Mouse (Mus musculus) neural tube, embryonic 12.5 days (tissue): Measurements from ENCODE around the gene Fgfr2. TPM values are rescaled to one million over a fixed set of nuclear protein-coding genes. Genes with fewer than 3 reads are reported as not detected.
A peak's percentile ranks its signal among the peaks of the same experiment; 100 is the strongest.

Source experiments
- ATAC-seq: fragments of 200-750 bp; cut with Nextera tagmentation; 2 replicates; pipeline ENCODE4 v1.8.0; 2017; ENCODE audit warnings: low read depth, mild to moderate bottlenecking, moderate TSS enrichment, moderate library complexity; ENCODE audit not compliant: low FRiP score
- H3K27ac ChIP-seq: fragments of 300-500 bp; sonication (generic); 2 replicates; pipeline ENCODE4 v1.5.1; 2016
- H3K27me3 ChIP-seq: fragments of 300-500 bp; sonication (generic); replicated peaks from 2 replicates; pipeline ENCODE4 v1.6.1; 2016; ENCODE audit warnings: mild to moderate bottlenecking
- H3K36me3 ChIP-seq: fragments of 300-500 bp; sonication (generic); 2 replicates; pipeline ENCODE4 v1.6.1; 2016; ENCODE audit warnings: mild to moderate bottlenecking
- H3K4me1 ChIP-seq: fragments of 300-500 bp; sonication (generic); 2 replicates; pipeline ENCODE4 v1.6.1; 2016
- H3K4me2 ChIP-seq: fragments of 300-500 bp; sonication (generic); replicated peaks from 2 replicates; pipeline ENCODE4 v1.6.1; 2016; ENCODE audit warnings: mild to moderate bottlenecking
- H3K4me3 ChIP-seq: fragments of 300-500 bp; sonication (generic); 2 replicates; pipeline ENCODE4 v1.5.1; 2016
- H3K9ac ChIP-seq: fragments of 300-500 bp; sonication (generic); 2 replicates; pipeline ENCODE4 v1.6.1; 2016; ENCODE audit warnings: mild to moderate bottlenecking
- H3K9me3 ChIP-seq: fragments of 300-500 bp; sonication (generic); 2 replicates; pipeline ENCODE4 v1.6.1; 2016; ENCODE audit warnings: mild to moderate bottlenecking
- WGBS: fragments of 180-500 bp; shearing (Covaris S2); methylation state at CpG from one replicate; pipeline ENCODE4 v1.1.7; 2016; 5-methylcytosine and 5-hydroxymethylcytosine counted together
- polyA plus RNA-seq: library from polyadenylated mRNA; unstranded; fragments of >200 nt; fragmentation: Nextera tagmentation; extraction: Ambion mirVana; gene quantifications from 2 replicates; pipeline ENCODE4 v1.2.1, GENCODE M21; 2016

The Fgfr2 gene
- polyA plus RNA-seq, 1 experiment from 2014 or later, result 65.0 TPM

DNA sequence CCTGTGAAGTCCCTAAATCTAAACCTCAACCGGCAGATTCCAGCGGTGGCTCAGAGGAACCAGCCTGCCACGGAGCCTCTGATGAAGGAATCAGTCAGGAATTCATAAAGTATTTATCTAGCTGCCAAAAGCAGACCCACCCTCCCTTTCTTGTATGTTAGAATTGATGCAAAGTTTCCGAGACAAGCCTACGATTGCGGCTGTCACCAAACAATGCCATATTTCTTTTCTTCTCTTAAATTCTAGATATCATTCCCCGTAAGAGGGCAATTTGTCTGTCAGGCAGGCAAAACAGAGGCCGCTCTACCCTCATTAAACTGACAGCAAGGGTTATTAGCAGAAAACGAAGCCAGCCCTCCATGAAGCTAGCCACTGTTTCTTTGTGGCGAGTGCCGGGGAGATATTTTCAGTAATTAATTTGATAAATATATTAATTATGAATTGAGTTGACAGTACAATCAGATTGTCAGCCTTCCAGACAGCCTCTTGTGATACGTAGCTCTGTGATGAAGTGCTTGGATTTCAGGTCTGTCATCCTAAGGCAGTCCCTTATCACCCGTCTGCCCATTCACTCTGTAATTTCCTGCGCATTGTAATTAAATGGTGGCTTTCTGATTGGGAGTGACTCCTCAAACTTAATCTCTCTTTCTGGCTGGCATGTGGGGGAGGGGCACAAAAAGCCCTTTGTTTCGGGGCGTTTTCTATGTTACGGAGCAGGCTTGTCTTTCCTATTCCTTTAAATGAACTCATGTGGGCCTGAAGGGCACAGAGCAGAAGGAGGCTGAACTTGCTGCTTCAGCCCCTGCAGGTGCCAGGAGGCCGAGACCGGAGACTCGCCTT, 1276.9 kb downstream of the Fgfr2 start:
- no peak overlapping the region for H3K4me3 ChIP-seq
- no peak for ATAC-seq
- H3K27me3 ChIP-seq, result no peaks in the 10 kb centered on the region
- H3K27ac ChIP-seq, result no peak overlapping the region
- peaks cover 23% of the 10 kb centered on the region; the same call in 1 of the 2 replicates for H3K4me1 ChIP-seq
- peak overlapping the region; percentile 26; the same call in 1 of the 2 replicates for H3K9ac ChIP-seq
- H3K9me3 ChIP-seq, result no peaks in the 10 kb centered on the region
- no peaks in the 10 kb centered on the region for H3K36me3 ChIP-seq
- no peak overlapping the region for H3K4me2 ChIP-seq
- WGBS, result 46% methylated on average over 20 of the region's 20 CpGs

DNA sequence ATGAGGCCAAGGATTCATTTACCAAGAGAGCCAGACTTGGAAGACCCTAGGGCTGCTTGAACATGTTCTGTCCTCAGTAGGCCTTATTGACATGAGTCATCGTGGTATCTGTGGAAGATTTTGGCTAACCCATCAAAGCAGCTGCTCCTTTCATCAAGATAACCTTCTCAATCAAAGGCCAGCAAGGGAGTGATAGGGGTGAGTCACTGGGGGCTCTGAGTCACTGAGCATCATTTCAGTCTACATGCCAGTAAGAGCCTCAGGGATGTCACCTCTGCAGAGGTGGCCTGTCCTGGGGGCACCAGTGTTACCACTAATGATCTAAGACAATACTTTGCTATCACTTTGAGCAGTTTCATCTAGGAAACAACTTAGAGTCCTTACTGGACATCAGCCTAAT, 1292.9 kb downstream of the Fgfr2 start:
- Histone ChIP-seq H3K9me3 (no peaks in the 10 kb centered on the region), H3K4me1 (no peaks in the 10 kb centered on the region), H3K27me3 (no peaks in the 10 kb centered on the region; the same call in 1 of the 2 replicates), H3K27ac (no peak overlapping the region), H3K36me3 (no peaks in the 10 kb centered on the region), H3K4me3 (no peak overlapping the region), H3K4me2 (no peak overlapping the region), H3K9ac (no peak overlapping the region)
- 89% methylated on average over 1 of the region's 1 CpGs for WGBS
- no peak for ATAC-seq

DNA sequence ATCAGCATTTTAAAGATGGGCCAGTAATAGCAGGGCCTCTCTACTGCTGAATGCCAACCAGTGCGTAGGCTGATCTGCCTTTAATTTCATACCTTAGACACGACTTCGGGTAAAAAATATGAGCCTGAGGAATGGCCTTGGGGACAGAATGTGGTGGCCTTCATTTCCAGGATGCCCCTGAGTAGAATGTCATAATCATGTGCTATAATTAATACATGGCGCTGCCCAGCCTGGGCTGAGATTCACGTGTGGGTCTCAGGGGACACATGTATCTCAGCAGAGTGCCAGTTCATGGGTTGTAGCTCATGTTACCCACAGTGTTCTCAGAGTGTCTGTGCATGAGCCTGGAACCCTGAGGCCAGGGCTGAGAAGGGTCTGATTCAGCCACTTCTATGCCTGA, 1296.3 kb downstream of the Fgfr2 start:
- WGBS, result 73% methylated on average over 5 of the region's 5 CpGs
- no peaks in the 10 kb centered on the region for H3K9me3 ChIP-seq
- H3K27ac ChIP-seq, result no peak overlapping the region
- no peak overlapping the region for H3K9ac ChIP-seq
- ATAC-seq, result no peak
- H3K4me1 ChIP-seq, result no peaks in the 10 kb centered on the region
- no peaks in the 10 kb centered on the region; the same call in 1 of the 2 replicates for H3K27me3 ChIP-seq
- no peak overlapping the region for H3K4me2 ChIP-seq
- H3K36me3 ChIP-seq, result no peaks in the 10 kb centered on the region
- H3K4me3 ChIP-seq, result no peak overlapping the region

DNA sequence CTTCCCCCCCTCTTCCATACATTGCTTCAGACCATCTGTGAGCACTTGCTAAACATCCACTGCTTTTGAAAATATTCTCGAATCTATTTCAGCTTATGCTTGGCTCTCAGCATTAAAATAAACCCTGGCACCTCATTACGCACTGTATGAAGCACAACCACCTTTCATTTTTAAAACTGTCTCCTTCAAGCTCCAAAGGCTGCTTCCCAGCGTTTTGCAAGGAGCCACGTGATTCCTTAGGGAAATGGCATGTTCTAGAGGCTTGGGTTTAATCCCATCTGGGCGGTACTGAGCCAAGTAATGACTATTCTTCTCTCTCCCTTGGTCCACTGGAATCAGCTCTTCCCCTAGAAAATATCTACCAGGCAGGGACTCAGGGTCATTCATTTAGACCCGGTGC, 1305.2 kb downstream of the Fgfr2 start:
- no peak overlapping the region for H3K27ac ChIP-seq
- ATAC-seq, result no peak
- no peak overlapping the region for H3K4me3 ChIP-seq
- no peak overlapping the region for H3K4me2 ChIP-seq
- H3K4me1 ChIP-seq, result peaks cover 8% of the 10 kb centered on the region; the same call in 1 of the 2 replicates
- no peaks in the 10 kb centered on the region for H3K36me3 ChIP-seq
- 83% methylated on average over 6 of the region's 6 CpGs for WGBS
- H3K9ac ChIP-seq, result no peak overlapping the region
- H3K27me3 ChIP-seq, result no peaks in the 10 kb centered on the region
- no peaks in the 10 kb centered on the region for H3K9me3 ChIP-seq

DNA sequence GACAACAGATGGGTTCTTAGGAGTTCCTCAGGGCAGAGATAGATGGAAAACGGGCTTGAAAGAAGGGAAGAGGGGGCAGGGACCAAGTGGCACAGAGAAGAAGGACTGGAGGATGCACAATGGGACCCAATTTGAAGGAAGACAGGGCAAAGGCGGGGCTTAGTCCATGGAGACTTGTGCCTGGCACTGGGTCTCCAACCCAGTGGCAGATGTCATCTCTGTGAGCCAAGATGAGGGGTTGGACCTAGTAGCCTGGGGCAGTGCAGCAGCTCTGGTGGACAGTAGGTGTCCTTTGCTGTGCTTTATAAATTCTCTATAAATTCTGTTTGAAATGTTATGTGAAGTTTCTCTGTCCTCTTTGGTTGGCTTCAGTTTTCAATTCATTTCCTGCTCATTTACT, 1306.5 kb downstream of the Fgfr2 start:
- Histone ChIP-seq H3K36me3 (no peaks in the 10 kb centered on the region), H3K27me3 (0 out of 2 replicates have a peak, but pooled peaks cover 3% of the 10 kb centered on the region), H3K4me3 (no peak overlapping the region), H3K4me2 (no peak overlapping the region), H3K9me3 (no peaks in the 10 kb centered on the region), H3K9ac (no peak overlapping the region), H3K4me1 (peaks cover 8% of the 10 kb centered on the region; the same call in 1 of the 2 replicates), H3K27ac (no peak overlapping the region)
- WGBS, result 70% methylated on average over 2 of the region's 2 CpGs
- ATAC-seq, result no peak

DNA sequence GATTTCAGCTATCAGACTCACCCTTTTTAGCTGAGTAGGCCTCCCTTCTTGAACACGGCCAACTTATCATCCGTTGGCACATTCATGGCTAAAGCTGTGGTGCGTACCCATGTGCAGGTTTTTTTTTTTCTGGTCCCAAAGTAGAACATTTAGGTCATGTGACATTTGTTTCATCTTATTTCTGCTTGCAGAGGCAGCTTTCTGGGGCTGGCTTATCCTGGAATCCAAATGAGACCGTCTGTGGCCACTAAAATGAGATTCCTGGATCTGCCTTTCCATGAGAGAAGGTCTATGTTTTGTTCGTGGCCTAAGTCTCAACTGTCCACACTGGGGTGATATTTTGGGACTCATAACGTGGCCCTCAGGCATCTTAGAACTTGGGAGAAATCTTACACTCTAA, 1311.0 kb downstream of the Fgfr2 start:
- H3K27ac ChIP-seq, result no peak overlapping the region
- H3K4me3 ChIP-seq, result no peak overlapping the region
- H3K9me3 ChIP-seq, result no peaks in the 10 kb centered on the region
- H3K4me1 ChIP-seq, result peaks cover 8% of the 10 kb centered on the region; the same call in 1 of the 2 replicates
- peaks cover 36% of the 10 kb centered on the region for H3K27me3 ChIP-seq
- no peak overlapping the region for H3K4me2 ChIP-seq
- WGBS, result 89% methylated on average over 6 of the region's 6 CpGs
- H3K36me3 ChIP-seq, result no peaks in the 10 kb centered on the region
- ATAC-seq, result no peak
- H3K9ac ChIP-seq, result no peak overlapping the region

DNA sequence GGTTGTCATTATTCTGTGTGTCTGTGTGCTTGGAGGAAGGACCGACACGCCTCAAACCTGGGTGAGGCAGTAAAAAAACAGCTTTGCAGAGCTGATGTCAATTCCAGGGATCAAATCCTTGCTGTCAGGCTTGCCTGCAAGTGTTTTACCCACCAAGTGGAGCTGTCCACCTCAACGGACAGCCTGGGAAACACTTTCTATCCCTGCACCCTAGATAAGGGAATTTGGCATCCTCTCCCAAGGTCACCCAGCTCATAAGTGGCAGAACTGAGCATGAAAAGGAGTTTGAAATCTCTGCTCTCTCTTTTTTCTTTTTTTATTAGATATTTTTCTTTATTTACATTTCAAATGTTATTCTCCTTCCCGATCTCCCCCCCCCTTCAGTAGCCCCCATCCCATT, 1312.2 kb downstream of the Fgfr2 start:
- WGBS, result 77% methylated on average over 4 of the region's 4 CpGs
- ATAC-seq, result no peak
- Histone ChIP-seq H3K9me3 (no peaks in the 10 kb centered on the region), H3K27ac (no peak overlapping the region), H3K4me1 (peaks cover 9% of the 10 kb centered on the region; the same call in 1 of the 2 replicates), H3K9ac (no peak overlapping the region), H3K4me2 (no peak overlapping the region), H3K27me3 (peaks cover 40% of the 10 kb centered on the region), H3K36me3 (no peaks in the 10 kb centered on the region), H3K4me3 (no peak overlapping the region)

DNA sequence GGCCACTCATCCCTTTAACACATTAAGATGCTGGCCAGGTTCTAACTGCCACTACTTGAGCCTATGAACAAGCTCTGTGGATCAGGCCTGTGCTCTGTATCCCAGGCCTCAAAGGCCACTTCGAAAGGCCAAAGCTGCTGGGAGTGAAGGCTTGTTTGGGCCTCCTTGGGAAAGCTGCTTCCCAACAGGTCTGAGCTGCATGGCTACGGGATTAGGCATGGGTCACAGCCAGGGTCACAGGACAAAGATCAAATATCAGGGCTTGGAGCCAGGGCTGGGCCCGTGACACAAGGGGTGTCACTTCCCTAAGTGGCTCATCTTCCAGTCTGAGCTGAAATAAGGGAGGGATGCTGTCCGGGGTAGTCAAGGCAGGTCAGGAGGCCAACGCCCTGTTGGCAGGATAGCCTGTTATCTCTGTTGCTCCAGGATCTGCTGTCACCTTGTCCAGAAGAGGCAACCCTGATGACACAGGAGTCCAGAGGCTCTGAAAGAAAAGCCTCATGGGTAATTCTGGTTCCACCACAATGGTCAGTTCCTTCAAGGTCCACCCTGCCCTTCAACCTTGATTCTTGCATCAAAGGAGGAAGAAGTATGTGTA, 1313.5 kb downstream of the Fgfr2 start:
- Histone ChIP-seq H3K9ac (no peak overlapping the region), H3K27me3 (peaks cover 40% of the 10 kb centered on the region), H3K9me3 (no peaks in the 10 kb centered on the region), H3K4me2 (no peak overlapping the region), H3K4me1 (peaks cover 12% of the 10 kb centered on the region), H3K36me3 (no peaks in the 10 kb centered on the region), H3K27ac (no peak overlapping the region), H3K4me3 (no peak overlapping the region)
- WGBS, result 47% methylated on average over 5 of the region's 5 CpGs
- ATAC-seq, result no peak

DNA sequence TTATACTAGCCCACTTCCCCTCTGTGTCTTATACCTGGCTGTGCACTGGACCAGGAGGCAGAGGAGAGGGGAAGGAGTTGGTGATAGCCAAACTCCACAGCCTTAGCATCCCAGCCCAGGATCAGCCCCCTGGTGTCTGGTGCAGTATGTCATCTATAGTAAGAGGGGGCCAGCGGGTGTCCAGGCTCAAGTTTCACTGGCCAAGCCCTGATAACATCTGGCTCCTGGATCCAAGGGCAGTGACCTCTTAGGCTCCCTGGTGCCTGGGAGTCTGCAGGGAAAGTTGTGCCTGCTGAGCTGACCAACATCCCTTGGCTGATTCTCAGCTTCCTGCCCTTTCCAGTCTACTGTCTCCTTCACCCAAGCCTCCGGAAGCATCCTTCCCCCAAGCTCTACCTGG, 1315.9 kb downstream of the Fgfr2 start:
- H3K4me1 ChIP-seq, result peaks cover 12% of the 10 kb centered on the region
- H3K4me3 ChIP-seq, result no peak overlapping the region
- no peak for ATAC-seq
- H3K9me3 ChIP-seq, result no peaks in the 10 kb centered on the region
- no peaks in the 10 kb centered on the region for H3K36me3 ChIP-seq
- peaks cover 51% of the 10 kb centered on the region for H3K27me3 ChIP-seq
- H3K27ac ChIP-seq, result no peak overlapping the region
- 62% methylated on average over 2 of the region's 2 CpGs for WGBS
- H3K4me2 ChIP-seq, result no peak overlapping the region
- no peak overlapping the region for H3K9ac ChIP-seq

DNA sequence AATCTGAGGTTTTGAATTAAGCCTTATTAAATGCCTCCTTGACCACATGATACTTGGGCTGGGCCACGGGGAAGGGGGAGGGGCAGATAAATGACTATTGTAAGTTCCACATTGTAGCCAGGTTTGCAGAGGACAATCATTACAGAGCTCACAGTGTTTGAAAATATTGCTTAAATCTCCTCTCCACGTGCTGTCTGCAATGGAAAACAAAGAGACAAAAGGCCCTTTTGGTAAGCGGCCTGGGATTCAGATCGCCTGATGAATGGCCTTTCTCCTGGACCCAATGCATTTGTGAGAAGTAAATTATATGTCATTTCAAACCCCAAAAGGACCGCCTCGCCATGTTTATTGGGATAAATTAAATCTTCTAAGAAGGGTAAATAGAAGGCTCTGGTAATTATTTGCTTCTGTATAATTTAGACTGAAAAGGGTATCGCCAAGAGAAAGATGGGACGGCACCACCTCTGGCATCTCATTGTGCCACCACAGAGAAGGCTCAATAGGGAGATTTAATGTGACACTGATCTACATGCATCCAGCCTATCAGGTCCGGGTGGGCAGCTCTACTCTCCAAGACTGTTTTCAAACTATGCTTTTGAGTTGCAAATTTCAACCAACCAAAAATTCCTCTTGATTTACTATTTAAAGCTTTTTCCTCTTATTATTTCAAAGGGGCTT, 1317.5 kb downstream of the Fgfr2 start:
- H3K36me3 ChIP-seq, result no peaks in the 10 kb centered on the region
- H3K4me3 ChIP-seq, result no peak overlapping the region
- H3K9ac ChIP-seq, result no peak overlapping the region
- no peak overlapping the region for H3K4me2 ChIP-seq
- 23% methylated on average over 9 of the region's 9 CpGs for WGBS
- peaks cover 24% of the 10 kb centered on the region for H3K4me1 ChIP-seq
- no peak overlapping the region for H3K27ac ChIP-seq
- peaks cover 52% of the 10 kb centered on the region for H3K27me3 ChIP-seq
- no peaks in the 10 kb centered on the region for H3K9me3 ChIP-seq
- ATAC-seq, result peak; percentile 68

DNA sequence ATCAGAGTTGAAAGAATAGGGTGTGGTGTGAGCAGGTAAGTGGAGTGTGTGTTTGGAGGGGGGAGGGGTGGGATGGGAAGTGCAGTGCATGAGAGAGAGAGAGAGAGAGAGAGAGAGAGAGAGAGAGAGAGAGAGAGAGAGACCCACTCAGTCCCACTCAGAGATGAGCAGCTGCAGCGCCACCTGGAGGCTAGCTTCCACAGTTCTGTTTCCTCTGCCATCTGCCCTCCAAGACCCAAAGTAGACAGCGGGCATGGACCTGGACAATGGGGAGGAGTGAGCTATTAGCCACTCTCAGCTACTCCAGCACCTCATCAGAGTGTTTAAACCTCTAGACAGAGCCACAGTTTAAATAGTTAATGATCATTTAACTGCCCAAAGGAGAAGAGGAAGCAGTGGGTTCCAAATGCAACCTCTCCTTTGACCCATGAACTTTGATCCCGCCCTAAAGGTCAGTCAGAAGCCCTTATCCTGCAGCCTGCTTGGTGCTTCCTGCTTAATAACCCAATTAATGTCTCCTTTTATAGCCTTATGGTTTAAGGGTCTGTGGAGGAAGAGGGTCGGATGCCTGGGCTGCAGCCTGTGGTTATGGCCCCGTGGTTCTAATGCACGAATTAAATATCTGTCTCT, 1322.6 kb downstream of the Fgfr2 start:
- 18% methylated on average over 6 of the region's 6 CpGs for WGBS
- ATAC-seq, result peak; percentile 30
- Histone ChIP-seq H3K4me1 (peaks cover 26% of the 10 kb centered on the region), H3K36me3 (no peaks in the 10 kb centered on the region), H3K9ac (no peak overlapping the region), H3K27ac (no peak overlapping the region), H3K4me2 (peak overlapping the region; percentile 31; the same call in 1 of the 2 replicates), H3K27me3 (peaks cover 30% of the 10 kb centered on the region), H3K4me3 (no peak overlapping the region), H3K9me3 (no peaks in the 10 kb centered on the region)

DNA sequence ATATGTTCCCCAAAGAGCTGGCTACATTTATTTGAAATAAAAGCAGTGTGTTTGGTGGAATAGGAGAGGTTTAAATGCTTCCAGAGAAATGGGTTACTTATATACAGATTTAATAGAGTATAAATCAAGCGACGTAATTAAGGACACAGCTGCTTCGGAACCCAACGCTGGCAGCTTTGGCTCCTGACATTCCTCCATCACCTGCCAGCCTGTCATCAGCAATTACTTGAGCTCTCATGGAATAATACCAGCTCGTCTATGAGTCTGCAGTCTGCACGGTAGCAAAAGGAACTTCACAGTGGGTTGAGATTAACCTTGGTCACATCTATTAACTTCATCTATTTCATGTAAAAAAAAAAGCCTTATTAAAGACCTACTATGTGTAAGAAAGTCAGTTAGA, 1326.0 kb downstream of the Fgfr2 start:
- Histone ChIP-seq H3K9me3 (no peaks in the 10 kb centered on the region), H3K27ac (no peak overlapping the region), H3K27me3 (peaks cover 14% of the 10 kb centered on the region; the same call in 1 of the 2 replicates), H3K4me2 (no peak overlapping the region), H3K9ac (no peak overlapping the region), H3K4me3 (no peak overlapping the region), H3K4me1 (peaks cover 26% of the 10 kb centered on the region), H3K36me3 (no peaks in the 10 kb centered on the region)
- ATAC-seq, result no peak
- WGBS, result 58% methylated on average over 6 of the region's 6 CpGs
